9 mouse cellular contexts compared by ENCODE assay signal in the genomic region with DNA sequence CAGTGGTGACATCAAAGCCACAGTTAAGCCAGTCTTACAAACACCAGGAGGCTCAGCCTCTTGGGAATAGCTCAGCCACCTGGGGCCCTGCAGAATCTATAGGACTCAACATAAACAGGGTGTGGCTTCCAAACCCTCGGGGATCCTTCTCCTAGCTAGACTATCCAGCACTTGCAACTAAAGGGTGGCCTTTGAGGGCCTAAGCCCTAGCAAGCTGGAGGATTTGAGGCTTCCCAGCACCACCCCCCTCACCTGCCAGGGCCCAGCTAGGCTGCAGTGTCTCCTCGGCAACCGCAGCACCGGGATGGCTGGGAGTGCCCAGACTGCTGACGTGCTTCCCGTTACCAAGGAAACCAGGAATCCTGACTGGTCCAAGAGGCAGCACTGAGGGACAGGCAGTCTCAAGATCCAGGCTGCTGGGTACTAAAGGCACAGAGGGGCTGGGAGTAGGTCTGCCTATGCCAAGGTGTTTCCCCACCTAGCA. TPM values are rescaled to one million over a fixed set of nuclear protein-coding genes. Genes with fewer than 3 reads are reported as not detected.
A peak's percentile ranks its signal among the peaks of the same experiment; 100 is the strongest.
DNase-seq lines count a peak whose midpoint lies in the region; TF ChIP-seq lines count a peak whose summit lies in the region.
"Had no signal": no experiment of that assay in that cellular context is flagged by ENCODE, and none has a peak within 500 bp of the region (broad histone marks: within the 10 kb centered on the region; RNA-seq: fewer than 3 reads in every experiment).

No protein-coding gene starts in this region.

- H3K4me3 ChIP-seq in layer of hippocampus, adult 2 months, result peak overlapping the region; percentile 50

- no peak for TF ChIP-seq CTCF in layer of hippocampus, adult 2 months (conservative IDR thresholded peaks at IDR 0.05)

- H3K27ac ChIP-seq in layer of hippocampus, adult 2 months, result peak overlapping the region; percentile 97
- H3K27ac ChIP-seq: liver, embryonic 14.5 days had no signal

- DNase-seq in R1 (ENCODE audit: low read depth, low spot score), result peak; percentile 58
- peak; percentile 91 to 94 for DNase-seq in cerebellum, postnatal 10 days
- DNase-seq in frontal cortex, postnatal 10 days (ENCODE audit: low spot score in 2 of 2), result peak; percentile 84 to 86
- peak; percentile 80 to 90 for DNase-seq in layer of hippocampus, adult 2 months (ENCODE audit: low spot score in 2 of 2)
- DNase-seq in lung, postnatal 10 days, result peak; percentile 21
- peak; percentile 68 for DNase-seq in right cerebral cortex, postnatal 4 days
- DNase-seq in c-Kit-positive CD71-positive TER-119-positive erythroid progenitor cells, embryonic 14.5 days (ENCODE audit: low spot score), result no peak
- no peak for DNase-seq in spleen, postnatal 14 days (ENCODE audit: low spot score in 2 of 2)

RNA-seq across cellular contexts. Expression of a gene that starts 12.4 kb away (rescaled TPM):
- 100 to 1,000 TPM; 360 to 370 TPM for total RNA-seq in layer of hippocampus, adult 2 months (2021)

RNA-seq across cellular contexts. Expression of a gene that starts 14.9 kb away (rescaled TPM):
- 10 to 100 TPM; 82.7 to 86.2 TPM for total RNA-seq in layer of hippocampus, adult 2 months (2021)

RNA-seq across cellular contexts. Expression of a gene that starts 30.9 kb away (rescaled TPM):
- under 1 TPM in 1 of 2 experiments, not detected in 1; 0.23 TPM for total RNA-seq in layer of hippocampus, adult 2 months (2021)

Comparison
In these comparisons a context has a peak if more than half of its experiments do, and no peak if none do; other contexts are left out.
1. DNase-seq: peak in R1 (single experiment), cerebellum, postnatal 10 days (2 of 2), frontal cortex, postnatal 10 days (2 of 2), layer of hippocampus, adult 2 months (2 of 2), lung, postnatal 10 days (single experiment) and right cerebral cortex, postnatal 4 days (single experiment); none in c-Kit-positive CD71-positive TER-119-positive erythroid progenitor cells, embryonic 14.5 days (single experiment) and spleen, postnatal 14 days (0 of 2).